Mouse (Mus musculus): Measurements from ENCODE around the gene Grtp1.
"Not testable (repeated sequence)": the region's sequence is repeated elsewhere in the genome, so short reads cannot be mapped to it uniquely, and the experiment has no call there.

Gene Grtp1

GRCm38 (mm10) chr8:13174811-13175210, 25.6 kb downstream of the Grtp1 start:
- in situ Hi-C loops (cut with MboI, MseI): no loop called here

GRCm38 (mm10) chr8:13174305-13174704, 26.1 kb downstream of the Grtp1 start:
- in situ Hi-C loops (cut with MboI, MseI): no loop called here

DNA sequence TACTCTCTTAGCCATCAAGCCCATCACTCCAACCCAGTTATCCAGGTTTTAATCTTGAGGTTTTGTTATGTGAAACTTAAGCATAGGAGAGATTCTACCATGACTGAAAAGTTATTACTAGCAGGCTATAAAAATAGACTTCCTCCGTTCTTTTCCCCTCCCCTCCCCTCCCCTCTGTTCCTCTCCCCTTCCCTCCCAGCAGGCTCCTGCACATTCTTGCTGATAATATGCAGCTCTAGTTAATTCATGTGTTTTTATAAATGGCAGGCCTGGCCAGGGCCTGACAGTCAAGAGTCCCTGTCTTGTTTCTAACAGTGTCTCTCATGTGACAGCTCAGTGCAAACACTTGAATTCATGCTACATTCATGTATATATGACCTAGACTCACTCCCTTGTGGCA, 29.9 kb downstream of the Grtp1 start:
- in situ Hi-C loops (cut with MboI, MseI): no loop called here

DNA sequence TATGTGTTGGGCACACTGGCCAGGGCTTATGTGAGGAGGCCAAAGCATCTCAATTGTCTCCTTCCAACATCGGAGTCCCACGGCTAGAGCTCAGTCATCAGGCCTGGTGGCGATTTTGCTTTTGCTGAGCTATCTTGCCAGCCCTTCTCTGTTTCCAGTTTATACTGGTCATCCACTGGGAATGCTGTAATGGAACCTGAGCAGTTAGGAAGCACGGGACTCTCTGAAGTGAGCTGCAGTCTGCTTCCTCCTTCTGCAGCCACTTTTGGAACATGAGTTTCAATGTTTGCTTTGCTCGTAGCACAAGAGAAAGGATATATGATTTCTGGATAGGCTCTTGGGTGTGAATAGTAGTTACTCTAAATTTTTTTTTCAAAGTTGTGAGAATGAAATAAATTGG, 36.1 kb downstream of the Grtp1 start:
- in situ Hi-C loops (cut with MboI, MseI): no loop called here

DNA sequence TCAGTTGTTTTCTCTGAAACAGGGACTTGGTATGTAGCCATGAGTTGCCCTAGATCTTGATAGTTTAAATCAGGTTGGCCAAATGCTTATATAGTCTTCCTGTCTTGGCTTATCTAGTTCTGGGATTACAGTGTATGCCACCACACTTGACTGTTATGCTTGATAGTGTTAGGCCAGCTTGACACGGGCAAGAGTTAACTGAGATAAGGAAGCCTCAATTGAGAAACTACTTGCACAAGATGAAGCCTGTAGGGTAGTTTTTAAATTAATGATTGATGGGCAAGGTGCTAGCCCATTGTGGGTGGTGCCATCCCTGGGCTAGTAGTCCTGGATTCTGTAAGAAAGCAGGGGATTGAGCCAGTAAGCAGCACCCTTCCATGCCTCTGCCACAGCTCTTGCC, 36.9 kb downstream of the Grtp1 start:
- in situ Hi-C loops (cut with MboI, MseI): no loop called here

GRCm38 (mm10) chr8:13162098-13162497, 38.3 kb downstream of the Grtp1 start:
- in situ Hi-C loops (cut with MboI, MseI): no loop called here

DNA sequence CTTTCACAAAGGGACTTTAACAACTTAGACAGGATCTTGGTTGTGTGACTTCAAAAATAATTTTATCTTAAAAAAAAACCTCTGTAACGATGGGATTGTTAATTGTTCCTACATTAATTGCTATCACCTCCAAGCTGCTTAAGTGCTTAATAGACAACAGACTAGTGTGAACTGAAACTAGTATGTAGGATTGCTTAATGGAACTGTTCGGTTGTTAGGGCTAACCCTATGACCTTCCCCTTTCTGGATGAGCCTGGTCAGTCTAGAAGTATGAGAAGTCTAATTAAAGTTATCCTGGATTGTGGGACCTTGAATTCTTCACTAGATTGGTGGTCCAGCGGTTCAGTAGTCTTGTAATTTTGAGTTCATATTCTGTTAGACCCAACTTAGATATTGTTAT, 39.7 kb downstream of the Grtp1 start:
- in situ Hi-C loops (cut with MboI, MseI): no loop called here

DNA sequence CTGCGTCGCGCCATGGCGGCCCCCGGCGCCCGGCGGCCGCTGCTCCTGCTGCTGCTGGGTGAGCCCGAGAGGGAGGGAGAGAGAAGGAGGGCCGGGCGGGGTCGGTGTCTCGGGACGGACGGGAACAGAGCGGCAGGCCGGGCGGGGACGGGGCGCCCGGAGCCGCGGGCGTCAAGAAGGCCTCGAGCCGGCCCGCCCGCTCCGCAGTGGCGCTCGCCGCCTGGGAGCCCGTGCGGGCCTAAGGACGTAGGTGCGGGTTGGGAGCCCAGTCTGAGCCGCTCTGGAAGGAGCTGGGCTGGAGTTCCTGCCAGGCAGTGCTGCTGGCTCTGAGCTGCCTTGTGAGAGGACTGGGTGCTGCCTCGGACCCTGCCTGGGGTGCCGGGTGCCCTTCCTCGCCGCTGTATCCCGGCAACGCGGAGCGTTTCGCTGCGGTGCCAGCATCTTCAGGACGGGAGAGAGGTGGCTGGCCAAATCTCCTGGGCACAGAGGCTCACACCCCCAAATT, 41.0 kb downstream of the Grtp1 start:
- in situ Hi-C loops (cut with MboI, MseI): no loop called here

DNA sequence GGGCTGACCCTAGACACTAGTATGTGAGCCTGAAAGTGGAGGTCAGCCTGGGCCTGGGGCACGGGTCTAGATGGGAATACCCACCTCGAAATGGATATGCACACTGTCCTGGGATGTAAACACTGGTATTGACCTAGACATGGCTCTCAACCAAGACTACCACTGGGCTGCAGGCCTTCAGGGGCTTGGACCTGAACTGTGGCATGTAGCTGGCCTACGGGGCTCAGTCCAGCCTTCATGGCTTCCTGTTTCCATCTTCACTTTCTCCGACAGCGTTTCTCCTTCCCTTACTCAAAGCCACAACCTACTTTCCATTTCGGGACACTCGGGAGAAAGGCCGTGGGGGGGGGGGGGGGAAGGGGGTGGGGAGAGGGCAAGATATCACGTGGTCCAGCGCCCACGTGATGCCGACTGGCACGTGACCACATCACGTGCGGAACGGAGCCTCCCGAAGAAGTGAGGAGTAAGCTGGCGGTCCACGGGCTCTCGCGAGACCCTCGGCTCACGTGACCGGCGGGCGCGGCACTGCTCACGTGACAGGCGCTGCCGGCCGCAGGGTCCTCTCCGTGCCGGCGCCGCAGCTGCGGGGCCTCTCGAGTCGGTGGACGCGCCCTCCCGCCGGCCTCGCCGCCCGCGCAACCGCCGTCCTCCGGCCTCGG, 41.6 kb downstream of the Grtp1 start, which contains the start of gene Lamp1:
Gene Lamp1, plus strand, starts transcription at position 444 of the 659 bp plus-strand sequence.
- in situ Hi-C loops (cut with MboI, MseI): no loop called here

GRCm38 (mm10) chr8:13156327-13157097, 43.9 kb downstream of the Grtp1 start:
- in situ Hi-C loops (cut with MboI, MseI): no loop called here

DNA sequence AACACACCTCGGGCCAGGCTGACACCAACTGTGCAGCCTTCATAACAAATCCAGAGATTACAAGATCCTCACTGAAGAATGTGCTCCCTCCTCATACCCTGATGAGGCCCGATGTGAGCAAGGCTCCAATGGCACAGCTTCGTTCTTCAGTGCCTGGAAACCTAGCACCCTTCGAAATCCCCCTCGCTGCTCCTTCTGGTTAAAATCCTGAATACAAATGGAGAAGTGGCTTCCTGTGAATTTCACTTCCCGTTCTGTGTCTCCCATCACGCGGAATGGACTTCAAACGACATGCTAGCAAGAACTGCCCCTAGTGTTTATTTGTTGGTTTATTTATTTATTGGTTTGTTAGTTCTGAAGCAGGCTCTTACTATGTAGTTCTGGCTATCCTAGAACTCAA, 45.1 kb downstream of the Grtp1 start:
- in situ Hi-C loops (cut with MboI, MseI): no loop called here

DNA sequence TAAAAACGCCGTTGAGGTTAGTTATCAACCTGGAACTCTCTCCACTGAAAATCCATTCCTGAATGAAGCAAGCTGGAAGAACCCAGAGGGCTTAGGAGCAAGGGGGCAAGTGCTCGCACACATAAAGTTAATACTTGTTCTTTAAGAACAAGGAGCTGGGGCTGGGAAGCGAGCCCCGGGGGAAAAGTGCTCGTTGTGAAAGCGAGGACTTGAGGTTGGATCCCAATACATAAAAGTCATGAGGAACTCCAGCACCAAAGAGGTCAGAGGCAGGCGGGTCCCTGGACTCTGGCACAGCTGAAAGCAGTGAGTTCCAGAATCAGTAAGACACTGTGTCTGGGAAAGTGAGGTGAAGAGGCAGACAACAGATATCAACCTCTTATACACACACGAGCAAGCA, 46.3 kb downstream of the Grtp1 start:
- in situ Hi-C loops (cut with MboI, MseI): no loop called here

- in situ Hi-C loops (cut with MboI, MseI): no loop called here
Measured at GRCm38 (mm10) chr8:13150929-13151328, 49.5 kb downstream of the Grtp1 start.

DNA sequence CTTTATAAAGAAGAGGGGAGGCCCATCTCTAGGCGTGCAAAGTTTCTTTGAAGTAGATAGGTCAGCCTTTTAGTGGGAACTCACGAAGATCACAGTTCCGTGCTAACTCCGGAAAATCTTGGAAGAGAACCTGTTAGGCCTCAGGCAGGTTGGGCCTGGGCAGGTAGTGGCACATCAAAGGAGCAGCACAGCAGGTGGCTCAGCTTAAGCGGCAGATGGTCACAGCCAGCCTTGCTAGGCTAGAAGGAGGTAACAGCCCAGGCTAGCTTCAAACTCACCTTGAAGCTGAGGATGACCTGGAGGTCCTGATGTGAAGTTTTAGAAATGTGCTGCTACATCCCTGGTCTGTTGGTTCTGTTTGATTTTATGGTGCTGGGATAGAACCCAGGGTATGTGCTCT, 50.6 kb downstream of the Grtp1 start:
- in situ Hi-C loops (cut with MboI, MseI): no loop called here

- in situ Hi-C loops (cut with MboI, MseI): no loop called here
Measured at GRCm38 (mm10) chr8:13149287-13149686, 51.1 kb downstream of the Grtp1 start.

- in situ Hi-C loops (cut with MboI, MseI): no loop called here
Measured at GRCm38 (mm10) chr8:13148476-13148875, 51.9 kb downstream of the Grtp1 start.

DNA sequence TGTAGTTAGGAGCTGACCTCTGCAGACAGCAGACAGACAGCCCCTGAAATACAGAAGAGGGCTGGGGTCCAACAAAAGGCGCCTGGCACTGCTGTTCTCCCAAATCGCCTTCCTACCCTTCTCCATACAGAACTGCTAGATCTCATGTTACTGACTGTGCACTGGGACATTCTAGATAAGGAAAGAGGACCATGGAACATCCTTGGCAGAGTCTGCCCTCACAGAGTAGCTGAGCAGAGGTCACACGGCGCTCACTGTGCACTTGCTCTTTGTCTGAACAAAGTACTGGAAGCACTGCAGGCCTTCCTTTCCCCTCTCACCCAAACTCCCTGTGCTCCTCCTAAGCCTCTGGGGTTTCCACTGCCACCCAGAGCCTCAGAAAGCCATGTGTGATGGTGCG, 58.7 kb downstream of the Grtp1 start:
- in situ Hi-C loops (cut with MboI, MseI): no loop called here

GRCm38 (mm10) chr8:13139641-13140182, 60.7 kb downstream of the Grtp1 start:
- in situ Hi-C loops (cut with MboI, MseI): loop anchor here (5.0 kb wide), 1 partner anchor 152 kb away; no protein-coding TSS in a partner anchor

DNA sequence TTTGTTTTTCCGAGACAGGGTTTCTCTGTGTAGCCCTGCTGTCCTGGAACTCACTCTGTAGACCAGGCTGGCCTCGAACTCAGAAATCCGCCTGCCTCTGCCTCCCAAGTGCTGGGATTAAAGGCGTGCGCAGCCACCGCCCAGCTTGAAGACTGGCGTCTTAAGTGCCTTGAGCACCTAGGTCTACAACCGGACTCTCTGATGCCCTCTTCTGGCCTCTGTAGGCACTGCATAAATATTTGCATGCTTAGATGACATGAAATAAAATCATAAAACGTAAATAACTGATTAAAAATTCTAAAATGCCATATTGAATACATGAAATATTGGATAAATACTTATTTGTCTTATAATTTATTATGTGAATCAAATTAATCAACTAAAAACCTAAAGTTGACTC, 68.2 kb downstream of the Grtp1 start:
- in situ Hi-C loops (cut with MboI, MseI): not testable (repeated sequence)

DNA sequence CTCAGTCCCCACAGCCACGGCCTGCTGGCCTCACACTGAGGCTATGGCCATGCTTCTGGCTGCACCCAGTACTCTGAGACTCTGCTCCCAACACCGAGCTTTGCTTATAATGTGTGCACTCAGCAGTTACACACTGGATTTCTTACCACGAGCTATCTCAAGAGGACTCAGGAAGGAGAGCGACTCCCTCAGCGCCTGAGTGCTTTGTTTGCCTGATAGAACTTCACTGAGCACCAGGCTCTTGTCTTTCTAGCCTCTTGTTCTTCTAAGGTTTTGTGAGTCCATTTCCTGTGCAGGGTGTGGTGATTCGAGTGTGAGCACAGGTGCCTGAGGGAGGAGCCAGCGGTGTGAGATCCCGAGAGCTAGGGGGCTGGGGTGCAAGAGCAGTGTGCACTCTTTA, 75.5 kb downstream of the Grtp1 start:
- in situ Hi-C loops (cut with MboI, MseI): no loop called here

DNA sequence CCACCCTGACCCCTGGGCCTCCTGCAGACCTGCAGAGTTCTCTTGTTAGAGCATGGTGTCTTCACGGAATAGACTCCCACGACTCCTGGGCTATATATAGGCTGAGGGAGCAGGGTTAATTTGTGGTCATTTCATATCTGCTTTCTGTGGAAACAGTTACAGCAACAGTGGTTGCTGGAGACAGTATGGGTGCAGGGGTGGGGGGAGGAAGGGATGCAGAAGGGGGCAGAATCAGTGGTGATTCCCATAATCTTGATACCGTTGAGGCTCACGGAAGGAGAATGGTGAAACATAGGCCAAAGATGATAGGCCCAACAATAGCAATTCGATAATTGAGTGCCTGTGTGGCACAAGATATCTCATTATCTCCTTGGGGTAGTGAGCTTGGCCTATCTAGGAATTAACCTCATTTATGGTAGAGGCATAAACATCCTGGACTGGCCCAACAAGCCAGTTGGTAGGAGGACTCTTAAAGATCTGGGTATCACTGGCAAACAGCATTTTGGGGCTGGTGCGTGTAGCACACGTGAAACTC, 77.5 kb downstream of the Grtp1 start:
- in situ Hi-C loops (cut with MboI, MseI): no loop called here
